Mouse (Mus musculus): ENCODE measurements around the gene Med23. TPM values are rescaled to one million over a fixed set of nuclear protein-coding genes. Genes with fewer than 3 reads are reported as not detected.

Gene Med23
- polyA plus RNA-seq, 1 experiment: 19.5 TPM

DNA sequence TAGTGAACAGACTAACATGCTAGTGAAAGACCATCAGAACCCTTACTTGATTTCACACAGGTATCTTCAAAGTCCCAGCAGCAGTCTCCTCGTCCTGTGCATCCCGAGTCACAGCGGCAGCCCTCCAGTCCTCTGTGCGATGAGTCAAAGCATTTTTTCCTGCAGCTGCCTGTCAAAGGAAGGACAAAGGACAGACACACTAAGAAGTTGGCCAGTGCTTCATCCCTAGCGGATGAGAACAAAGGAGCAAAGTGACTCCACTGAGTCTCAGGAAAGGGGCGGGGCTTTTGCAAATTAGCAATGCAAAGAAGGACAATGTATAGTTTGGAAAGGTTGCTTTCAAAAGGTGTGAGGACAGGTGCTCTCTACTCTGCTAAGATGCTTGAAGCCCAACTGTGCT, 43.7 kb upstream of the Med23 start:
- Histone ChIP-seq H3K27ac (ENCODE audit: control insufficient read depth, insufficient read depth, low read depth, low read length) (no peak overlapping the region), H3K4me3 (ENCODE audit: control insufficient read depth, low read depth, low read length) (no peak overlapping the region), H3K27me3 (ENCODE audit: control insufficient read depth, insufficient read depth, low read length) (no peaks in the 10 kb centered on the region), H3K36me3 (ENCODE audit: control insufficient read depth, insufficient read depth, low read length) (no peaks in the 10 kb centered on the region), H3K4me1 (ENCODE audit: control insufficient read depth, insufficient read depth, low read length) (no peaks in the 10 kb centered on the region)
- TF ChIP-seq CTCF (IDR thresholded peaks at IDR 0.05; ENCODE audit: control insufficient read depth, insufficient read depth, insufficient replicate concordance, low read depth, low read length) (no peak), POLR2A (IDR thresholded peaks at IDR 0.05; ENCODE audit: control insufficient read depth, low read depth, low read length) (no peak)

DNA sequence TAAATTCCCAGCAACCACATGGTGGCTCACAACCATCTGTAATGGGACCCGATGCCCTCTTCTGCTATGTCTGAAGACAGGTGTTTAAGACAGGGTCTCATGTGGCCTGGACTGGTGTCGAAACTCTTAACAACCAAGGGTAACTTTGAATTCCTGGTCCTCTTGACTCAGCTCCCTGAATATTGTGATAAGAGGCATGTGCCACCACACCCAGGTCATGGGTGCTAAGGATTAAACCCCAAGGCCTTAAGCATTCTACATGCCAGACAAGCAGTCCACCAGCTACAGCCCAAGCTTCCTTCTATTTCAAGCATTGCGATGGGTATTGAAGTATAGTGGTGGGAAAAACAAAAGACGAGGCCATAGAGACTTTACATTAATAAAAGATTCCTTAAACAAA, 41.6 kb upstream of the Med23 start:
- H3K4me3 ChIP-seq (ENCODE audit: control insufficient read depth, low read depth, low read length): no peak overlapping the region

DNA sequence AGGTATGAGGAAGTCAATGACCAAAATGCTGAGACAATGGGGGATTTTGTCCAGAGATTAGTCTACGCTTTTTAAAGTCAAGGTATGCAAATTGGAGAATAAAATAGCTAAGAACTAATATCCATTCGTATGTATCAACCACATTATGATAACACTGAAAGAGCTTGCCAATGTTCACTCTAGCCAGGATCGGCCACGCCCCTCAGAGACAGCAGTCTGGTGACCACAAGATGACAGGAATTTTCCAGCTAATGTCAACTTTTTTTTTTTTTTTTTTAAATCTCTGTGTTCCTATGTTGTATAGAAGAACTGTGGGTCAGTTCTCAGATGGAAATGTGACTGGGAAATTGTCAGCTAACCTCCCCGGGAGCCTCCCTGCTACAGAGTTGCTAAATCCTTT, 39.3 kb upstream of the Med23 start:
- Histone ChIP-seq H3K4me3 (ENCODE audit: control insufficient read depth, low read depth, low read length) (no peak overlapping the region), H3K36me3 (ENCODE audit: control insufficient read depth, insufficient read depth, low read length) (no peaks in the 10 kb centered on the region), H3K27ac (ENCODE audit: control insufficient read depth, insufficient read depth, low read depth, low read length) (no peak overlapping the region), H3K4me1 (ENCODE audit: control insufficient read depth, insufficient read depth, low read length) (no peaks in the 10 kb centered on the region), H3K27me3 (ENCODE audit: control insufficient read depth, insufficient read depth, low read length) (no peaks in the 10 kb centered on the region)
- TF ChIP-seq POLR2A (IDR thresholded peaks at IDR 0.05; ENCODE audit: control insufficient read depth, low read depth, low read length) (no peak), CTCF (IDR thresholded peaks at IDR 0.05; ENCODE audit: control insufficient read depth, insufficient read depth, insufficient replicate concordance, low read depth, low read length) (no peak)

More for the DNA sequence above, 41.6 kb upstream of the Med23 start:
- H3K27me3 ChIP-seq (ENCODE audit: control insufficient read depth, insufficient read depth, low read length): no peaks in the 10 kb centered on the region
- no peaks in the 10 kb centered on the region for H3K36me3 ChIP-seq (ENCODE audit: control insufficient read depth, insufficient read depth, low read length)
- TF ChIP-seq POLR2A (IDR thresholded peaks at IDR 0.05; ENCODE audit: control insufficient read depth, low read depth, low read length) (no peak), CTCF (IDR thresholded peaks at IDR 0.05; ENCODE audit: control insufficient read depth, insufficient read depth, insufficient replicate concordance, low read depth, low read length) (no peak)
- H3K27ac ChIP-seq (ENCODE audit: control insufficient read depth, insufficient read depth, low read depth, low read length): no peak overlapping the region
- no peaks in the 10 kb centered on the region for H3K4me1 ChIP-seq (ENCODE audit: control insufficient read depth, insufficient read depth, low read length)

DNA sequence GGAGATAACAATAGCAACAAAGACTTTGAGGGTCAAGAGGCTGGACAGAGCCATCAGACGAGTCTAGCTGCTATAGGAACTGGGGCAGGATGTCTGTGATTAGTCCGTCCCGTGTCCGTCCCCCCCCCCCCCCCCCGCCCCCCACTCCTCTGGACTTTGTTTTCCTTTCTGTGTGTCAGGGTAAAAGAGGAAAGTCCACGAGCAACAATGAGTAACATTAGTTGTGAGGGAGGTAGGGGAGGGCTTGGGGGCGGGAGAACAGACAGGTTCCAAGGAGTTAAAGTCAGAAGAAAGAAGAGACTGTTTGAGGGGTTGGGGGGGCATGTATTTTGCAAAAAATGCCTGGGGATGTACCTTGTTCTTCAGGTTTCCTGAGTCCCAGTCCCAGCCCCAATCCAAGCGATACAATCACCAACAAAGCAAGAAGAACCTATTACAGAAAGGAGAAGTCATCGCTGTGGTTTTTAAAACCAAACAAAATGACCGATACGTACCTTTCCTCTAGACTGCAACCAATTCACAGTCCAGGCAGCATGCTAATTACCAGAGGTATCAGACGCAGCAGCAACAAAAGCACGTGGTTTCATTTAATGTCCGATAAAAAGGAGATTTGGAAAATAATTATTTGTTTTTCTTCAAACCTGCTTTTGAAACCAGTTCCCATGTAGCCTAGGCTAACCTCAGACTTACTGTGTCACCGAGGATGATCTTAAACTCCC, 38.2 kb upstream of the Med23 start:
- Histone ChIP-seq H3K36me3 (ENCODE audit: control insufficient read depth, insufficient read depth, low read length) (no peaks in the 10 kb centered on the region), H3K27me3 (ENCODE audit: control insufficient read depth, insufficient read depth, low read length) (no peaks in the 10 kb centered on the region), H3K4me3 (ENCODE audit: control insufficient read depth, low read depth, low read length) (no peak overlapping the region), H3K4me1 (ENCODE audit: control insufficient read depth, insufficient read depth, low read length) (no peaks in the 10 kb centered on the region), H3K27ac (ENCODE audit: control insufficient read depth, insufficient read depth, low read depth, low read length) (no peak overlapping the region)
- TF ChIP-seq CTCF (IDR thresholded peaks at IDR 0.05; ENCODE audit: control insufficient read depth, insufficient read depth, insufficient replicate concordance, low read depth, low read length) (no peak), POLR2A (IDR thresholded peaks at IDR 0.05; ENCODE audit: control insufficient read depth, low read depth, low read length) (no peak)

DNA sequence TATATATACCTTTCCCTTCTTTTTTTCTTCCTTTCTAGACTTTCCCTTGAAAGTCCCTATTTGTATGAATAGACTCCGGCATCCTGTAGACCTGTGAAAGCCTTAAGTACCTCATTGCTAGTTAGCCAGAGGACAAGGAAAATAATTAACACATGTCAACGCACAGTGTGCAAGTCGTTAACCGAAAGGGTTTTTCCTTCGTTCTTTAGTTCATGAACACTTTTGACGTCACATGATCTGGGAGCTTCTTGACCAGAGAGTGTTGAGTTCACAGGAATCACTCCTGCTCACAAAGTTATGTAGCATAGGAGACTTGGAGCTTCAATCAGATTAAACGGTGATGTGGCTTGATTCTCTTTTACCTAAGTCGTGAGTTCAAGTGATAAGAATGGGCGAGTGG, 37.5 kb upstream of the Med23 start:
- H3K36me3 ChIP-seq (ENCODE audit: control insufficient read depth, insufficient read depth, low read length): no peaks in the 10 kb centered on the region
- no peak overlapping the region for H3K4me3 ChIP-seq (ENCODE audit: control insufficient read depth, low read depth, low read length)
- H3K4me1 ChIP-seq (ENCODE audit: control insufficient read depth, insufficient read depth, low read length): no peaks in the 10 kb centered on the region
- no peaks in the 10 kb centered on the region for H3K27me3 ChIP-seq (ENCODE audit: control insufficient read depth, insufficient read depth, low read length)
- no peak for TF ChIP-seq CTCF (IDR thresholded peaks at IDR 0.05; ENCODE audit: control insufficient read depth, insufficient read depth, insufficient replicate concordance, low read depth, low read length)
- no peak for TF ChIP-seq POLR2A (IDR thresholded peaks at IDR 0.05; ENCODE audit: control insufficient read depth, low read depth, low read length)
- H3K27ac ChIP-seq (ENCODE audit: control insufficient read depth, insufficient read depth, low read depth, low read length): no peak overlapping the region

DNA sequence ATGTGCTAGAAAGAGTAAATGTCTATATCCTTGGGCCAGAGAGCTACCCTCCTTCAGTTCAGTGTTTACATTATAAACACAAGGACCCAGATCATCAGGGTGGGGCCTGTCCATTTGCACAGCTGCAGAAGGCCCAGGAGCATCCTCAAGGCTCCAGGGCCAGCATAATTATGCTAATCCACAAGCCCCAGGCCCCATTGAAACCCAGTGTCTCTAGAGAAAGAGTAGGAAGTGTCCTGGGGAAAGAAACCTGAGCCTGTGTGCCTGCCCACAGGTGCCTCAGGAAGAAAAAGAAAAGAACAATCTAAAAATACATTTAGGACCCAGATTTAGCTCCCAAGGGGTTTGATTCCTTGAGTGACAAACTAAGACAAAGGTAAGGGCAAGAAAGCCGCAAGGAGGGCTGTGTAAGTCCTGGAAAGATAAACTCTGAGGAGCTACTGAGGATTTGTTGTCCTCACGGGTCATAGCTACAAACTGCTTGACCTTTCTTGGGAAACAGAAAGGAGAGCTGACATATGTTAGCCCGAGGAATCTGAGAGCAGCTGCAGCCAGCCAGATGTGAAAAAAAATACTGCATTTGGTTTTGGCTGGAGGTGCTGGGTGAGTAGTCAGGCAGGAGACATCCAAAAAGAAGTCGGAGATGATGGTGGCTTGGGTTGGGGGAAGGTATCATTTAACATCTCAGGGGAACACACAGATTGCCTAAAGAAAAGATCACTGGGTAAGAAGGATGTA, 35.0 kb upstream of the Med23 start:
- no peaks in the 10 kb centered on the region for H3K27me3 ChIP-seq (ENCODE audit: control insufficient read depth, insufficient read depth, low read length)
- H3K4me3 ChIP-seq (ENCODE audit: control insufficient read depth, low read depth, low read length): no peak overlapping the region
- no peaks in the 10 kb centered on the region for H3K4me1 ChIP-seq (ENCODE audit: control insufficient read depth, insufficient read depth, low read length)
- TF ChIP-seq POLR2A (IDR thresholded peaks at IDR 0.05; ENCODE audit: control insufficient read depth, low read depth, low read length) (no peak), CTCF (IDR thresholded peaks at IDR 0.05; ENCODE audit: control insufficient read depth, insufficient read depth, insufficient replicate concordance, low read depth, low read length) (no peak)
- H3K36me3 ChIP-seq (ENCODE audit: control insufficient read depth, insufficient read depth, low read length): no peaks in the 10 kb centered on the region
- no peak overlapping the region for H3K27ac ChIP-seq (ENCODE audit: control insufficient read depth, insufficient read depth, low read depth, low read length)

DNA sequence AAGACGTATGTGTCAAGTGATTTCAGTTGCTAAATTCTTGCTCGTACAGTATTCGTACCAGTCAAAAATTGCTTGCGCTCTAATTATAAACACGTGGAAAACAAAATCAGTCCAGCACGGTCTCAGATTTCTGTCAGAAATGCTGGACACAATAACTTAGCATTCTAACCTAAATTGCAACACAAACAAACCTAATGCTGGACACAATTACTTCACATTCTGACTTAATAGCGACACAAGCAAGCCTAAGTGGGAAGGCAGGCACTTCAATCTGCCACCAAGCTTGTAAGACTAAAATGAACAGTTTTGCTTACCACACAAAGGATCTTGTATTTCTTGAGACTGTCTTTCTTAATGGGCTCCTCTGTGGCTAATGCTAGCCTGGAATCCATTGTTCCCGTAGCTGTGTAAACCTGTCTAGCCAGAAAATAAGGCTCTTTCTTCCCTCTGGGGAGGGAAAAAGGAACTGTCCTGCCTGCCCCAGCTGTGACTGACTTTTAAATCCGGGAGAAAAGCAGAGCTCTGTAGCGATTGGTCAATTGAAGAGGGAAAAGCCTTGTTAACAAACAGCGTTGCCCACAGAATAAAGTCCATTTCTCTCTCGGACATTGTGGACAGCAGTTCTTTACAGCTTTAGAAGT, 34.0 kb upstream of the Med23 start:
- Histone ChIP-seq H3K4me3 (ENCODE audit: control insufficient read depth, low read depth, low read length) (no peak overlapping the region), H3K36me3 (ENCODE audit: control insufficient read depth, insufficient read depth, low read length) (no peaks in the 10 kb centered on the region), H3K27ac (ENCODE audit: control insufficient read depth, insufficient read depth, low read depth, low read length) (no peak overlapping the region), H3K4me1 (ENCODE audit: control insufficient read depth, insufficient read depth, low read length) (no peaks in the 10 kb centered on the region), H3K27me3 (ENCODE audit: control insufficient read depth, insufficient read depth, low read length) (no peaks in the 10 kb centered on the region)
- TF ChIP-seq CTCF (IDR thresholded peaks at IDR 0.05; ENCODE audit: control insufficient read depth, insufficient read depth, insufficient replicate concordance, low read depth, low read length) (no peak), POLR2A (IDR thresholded peaks at IDR 0.05; ENCODE audit: control insufficient read depth, low read depth, low read length) (no peak)
